Mouse (Mus musculus) lung, postnatal 36 days (tissue): Measurements from ENCODE around the gene Mlycd.

Source experiments
- DNase-seq: peaks from one replicate; pipeline ENCODE4 v3.0.0; 2022; ENCODE audit warnings: mixed read lengths

Gene Mlycd

GRCm38 (mm10) chr8:119434569-119434968 lies 39.9 kb downstream of the Mlycd start:
- DNase-seq: no peak

GRCm38 (mm10) chr8:119435527-119435926 lies 40.8 kb downstream of the Mlycd start:
- no peak for DNase-seq

DNA sequence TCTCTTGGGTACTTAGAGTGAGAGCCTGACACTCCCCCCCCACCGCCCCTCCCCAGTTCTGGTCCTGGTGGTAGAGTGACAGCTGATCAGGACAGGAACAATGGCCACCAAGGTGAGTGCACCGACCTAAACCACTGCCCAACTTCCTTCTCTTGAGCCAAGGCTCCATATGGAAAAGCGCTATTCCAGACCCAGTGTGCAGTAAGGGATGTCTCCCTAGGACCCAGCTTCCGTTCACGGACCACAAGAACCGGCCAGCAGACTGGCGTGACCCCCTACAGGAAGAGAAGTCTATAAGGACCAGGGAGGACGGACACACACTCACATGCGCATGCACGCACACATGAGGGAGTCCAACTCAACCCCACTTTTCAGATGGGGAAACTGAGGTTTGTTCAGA lies 41.7 kb downstream of the Mlycd start:
- DNase-seq: no peak

DNA sequence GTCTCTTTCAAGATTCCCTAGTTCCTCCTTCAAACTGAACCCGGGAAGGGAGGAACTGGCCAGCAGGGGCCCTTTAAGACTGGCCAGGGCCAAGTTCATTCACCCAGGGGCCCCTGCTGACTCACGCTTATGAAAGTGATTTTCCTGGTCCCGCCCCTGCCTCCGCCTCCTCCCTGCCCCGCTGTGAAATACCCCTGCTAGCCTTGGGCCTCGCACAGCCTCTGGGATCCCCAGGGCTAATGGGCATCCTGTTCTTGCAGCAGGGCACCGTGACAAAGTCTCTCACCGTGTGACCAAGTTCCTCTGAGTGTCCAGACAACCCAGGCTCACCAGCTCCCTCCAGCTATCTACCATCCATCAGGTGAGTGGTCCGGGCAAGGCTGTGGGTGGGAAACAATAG lies 42.3 kb downstream of the Mlycd start:
- peak; percentile 94 for DNase-seq

DNA sequence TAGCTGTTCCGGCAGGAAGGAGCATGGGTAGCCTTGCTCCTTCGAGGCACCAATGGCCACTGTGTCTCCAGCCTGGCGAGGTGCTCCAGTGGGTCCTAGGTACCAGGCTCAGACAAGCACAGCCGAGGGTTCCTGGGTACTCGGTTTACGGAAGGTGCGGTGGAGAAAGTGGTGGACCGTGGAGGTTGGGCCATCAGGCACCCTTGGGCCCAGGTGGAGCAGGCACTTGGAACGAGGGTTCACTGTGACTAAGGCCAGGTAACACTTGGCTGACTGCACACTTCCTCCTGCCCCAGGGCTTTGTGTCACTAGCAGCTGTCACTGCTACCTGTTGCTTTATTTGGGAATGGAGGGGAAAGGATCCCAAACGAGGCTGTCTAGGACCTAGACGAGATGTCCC lies 42.8 kb downstream of the Mlycd start:
- DNase-seq: peak; percentile 61

DNA sequence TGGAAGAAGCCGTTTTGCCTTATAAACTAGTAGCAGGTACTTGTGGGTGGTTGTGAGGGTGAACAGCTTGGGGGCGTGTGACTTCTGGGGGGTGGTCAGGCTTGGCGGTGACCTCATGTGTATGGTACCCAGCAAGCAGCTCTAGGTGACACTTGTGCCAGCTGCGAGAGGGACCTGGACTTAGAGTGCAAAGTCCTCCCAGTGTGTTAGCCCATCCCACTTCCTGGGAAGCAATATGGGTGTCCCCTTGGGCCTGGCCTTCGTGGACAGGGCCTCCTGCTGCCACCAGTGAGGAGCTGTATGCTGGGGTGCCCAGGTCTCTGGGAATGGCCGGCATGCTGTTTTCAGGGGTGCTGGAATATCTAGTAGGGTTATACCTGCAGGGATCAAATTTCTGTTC lies 44.2 kb downstream of the Mlycd start:
- DNase-seq: no peak

DNA sequence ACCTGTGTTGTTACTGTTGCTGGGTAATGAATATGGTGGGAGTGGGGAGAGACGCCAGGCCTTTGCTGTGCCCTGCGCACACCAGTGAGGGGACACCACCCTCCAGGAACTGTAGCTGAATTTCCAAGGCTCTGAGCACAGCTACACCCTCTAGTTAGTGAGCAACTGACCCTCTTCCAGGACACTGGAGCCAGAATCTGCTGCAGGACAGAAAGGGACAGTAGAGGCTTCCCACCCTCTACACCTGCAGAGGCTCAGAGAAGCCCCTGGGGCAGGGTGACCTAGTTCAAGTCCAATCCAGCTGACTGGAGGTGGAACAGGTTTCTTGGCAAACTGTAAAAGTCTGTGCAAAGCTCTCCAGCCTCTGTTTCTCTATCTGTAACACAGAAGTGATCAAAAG lies 44.7 kb downstream of the Mlycd start:
- DNase-seq: no peak

- DNase-seq: no peak
Measured at GRCm38 (mm10) chr8:119439893-119440249, 45.2 kb downstream of the Mlycd start.

GRCm38 (mm10) chr8:119440250-119440951 lies 45.7 kb downstream of the Mlycd start:
- DNase-seq: peak; percentile 88

DNA sequence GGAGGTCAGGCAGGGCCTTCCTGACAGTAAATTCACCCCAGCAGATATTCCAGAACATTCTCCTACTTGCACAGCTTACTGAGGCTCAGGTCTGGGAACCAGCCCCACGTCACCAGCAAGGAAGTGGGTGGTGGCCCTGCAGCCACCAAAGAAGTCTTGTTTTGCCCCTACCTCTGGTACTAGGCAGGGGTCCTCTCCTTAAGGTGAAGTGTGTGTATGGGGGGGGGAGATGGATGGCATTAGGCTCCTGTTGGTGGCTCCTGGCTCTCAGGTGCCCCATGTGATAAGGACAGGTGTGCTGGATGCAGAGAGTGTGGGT lies 46.2 kb downstream of the Mlycd start:
- DNase-seq: no peak

GRCm38 (mm10) chr8:119442013-119442412 lies 47.3 kb downstream of the Mlycd start:
- no peak for DNase-seq

- DNase-seq: no peak
Measured at GRCm38 (mm10) chr8:119442970-119443369, 48.3 kb downstream of the Mlycd start.

- peak; percentile 85 for DNase-seq
Measured at GRCm38 (mm10) chr8:119446211-119446989, 51.7 kb downstream of the Mlycd start, which contains the start of gene Necab2. Gene Necab2 (plus strand): TSS chr8:119446719.

DNA sequence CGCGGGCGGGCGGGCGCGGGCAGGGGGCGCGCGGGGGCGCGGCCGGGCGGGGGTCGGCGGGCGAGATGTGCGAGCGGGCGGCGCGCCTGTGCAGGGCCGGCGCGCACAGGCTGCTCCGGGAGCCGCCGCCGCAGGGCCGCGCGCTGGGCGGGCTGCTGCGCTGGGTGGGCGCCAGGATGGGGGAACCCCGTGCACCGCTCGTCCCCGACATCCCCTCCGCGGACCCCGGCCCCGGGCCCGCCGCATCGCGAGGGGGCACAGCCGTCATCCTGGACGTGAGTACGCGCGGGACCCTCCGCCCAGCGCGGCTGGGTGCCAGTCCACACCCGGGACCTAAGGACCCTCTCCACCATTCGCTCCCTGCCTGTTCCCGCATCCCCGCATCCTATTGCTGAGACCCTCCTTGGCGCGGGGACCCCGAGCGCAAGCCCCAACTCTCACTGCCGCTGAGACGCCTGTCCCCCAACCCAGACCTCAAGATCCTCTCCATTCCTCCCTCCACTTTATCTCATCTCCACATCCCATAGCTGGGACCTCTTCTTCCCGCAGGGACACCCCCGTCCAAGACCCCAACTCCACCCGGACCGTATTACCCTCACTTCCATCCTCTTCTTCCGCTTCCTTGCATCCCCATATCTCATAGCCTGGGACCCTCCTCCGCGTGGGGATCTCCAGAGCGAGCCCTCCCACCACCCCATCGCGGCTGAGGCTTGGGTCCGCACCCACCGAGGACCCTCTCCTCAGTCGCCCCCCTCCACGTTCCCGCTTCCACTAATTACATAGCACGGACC lies 52.5 kb downstream of the Mlycd start:
- no peak for DNase-seq

- DNase-seq: no peak
Measured at GRCm38 (mm10) chr8:119447781-119448170, 53.1 kb downstream of the Mlycd start.

DNA sequence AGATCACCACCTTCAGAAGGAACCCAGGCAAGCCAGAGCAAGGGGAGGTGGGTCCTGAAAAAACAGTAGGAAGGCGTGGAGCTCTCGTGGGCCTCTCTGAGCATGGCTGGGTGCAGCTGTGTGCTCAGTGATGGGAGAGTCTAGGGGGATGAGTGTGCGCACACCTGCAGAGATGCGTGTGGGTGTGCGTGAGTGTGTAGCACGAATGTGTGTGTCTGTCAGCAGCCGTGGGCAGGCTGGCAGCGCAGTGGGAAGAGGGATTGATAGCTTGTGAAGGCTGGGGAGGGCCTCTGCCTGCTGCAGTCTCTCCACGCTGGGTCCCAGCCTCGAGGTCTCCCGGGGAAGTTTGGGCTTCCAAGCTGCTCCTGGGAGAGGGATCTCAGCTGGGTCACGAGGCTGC lies 54.9 kb downstream of the Mlycd start:
- no peak for DNase-seq

- DNase-seq: no peak
Measured at GRCm38 (mm10) chr8:119451131-119451530, 56.5 kb downstream of the Mlycd start.

DNA sequence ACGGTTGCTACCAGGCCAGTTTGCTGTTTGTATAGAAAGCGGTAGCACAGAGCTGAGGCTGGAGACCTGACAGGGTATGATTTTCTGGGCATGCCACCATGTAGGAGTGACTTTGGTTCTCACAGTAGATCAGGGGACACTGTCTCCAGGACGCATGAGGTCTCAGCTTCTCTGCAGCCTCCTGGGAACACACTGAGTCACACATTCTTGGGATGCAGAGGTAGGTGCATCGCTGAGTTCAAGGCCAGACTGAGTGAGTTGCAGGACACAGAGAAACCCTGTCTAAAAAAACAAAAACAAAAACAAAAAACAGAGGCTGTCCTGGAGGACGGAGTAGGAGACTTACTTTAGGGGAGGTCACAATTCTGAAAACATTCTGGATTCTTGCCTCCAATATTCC lies 58.2 kb downstream of the Mlycd start:
- no peak for DNase-seq

DNA sequence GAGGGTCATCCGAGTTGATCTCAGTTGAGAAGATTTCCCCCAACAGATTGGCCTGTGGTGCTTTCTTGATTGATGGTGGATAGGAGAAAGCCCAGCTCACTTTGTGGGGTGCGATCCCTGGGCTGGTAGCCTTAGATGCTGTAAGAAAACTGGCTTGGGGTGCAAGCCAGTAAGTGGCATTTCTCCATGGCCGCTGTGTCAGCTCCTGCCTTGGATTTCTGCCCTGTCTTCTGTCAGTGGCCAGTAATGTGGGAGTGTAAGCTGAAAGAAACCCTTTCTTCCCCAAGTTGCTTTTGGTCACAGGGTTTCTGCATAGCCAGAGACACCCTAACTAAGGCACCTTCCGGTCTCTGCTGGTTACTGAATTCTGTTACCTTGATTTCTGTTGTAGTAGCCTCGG lies 61.4 kb downstream of the Mlycd start:
- DNase-seq: no peak

GRCm38 (mm10) chr8:119459724-119460123 lies 65.0 kb downstream of the Mlycd start:
- no peak for DNase-seq
